Mouse (Mus musculus) olfactory bulb, adult 2 months (tissue): Measurements from ENCODE around the gene Mapkapk2. TPM values are rescaled to one million over a fixed set of nuclear protein-coding genes. Genes with fewer than 3 reads are reported as not detected.

ENCODE experiments used
- H3K27ac ChIP-seq: fragments of 200-500 bp; 2 replicates; pipeline ENCODE4 v1.5.1; 2012; ENCODE audit warnings: low read depth, low read length; ENCODE audit not compliant: insufficient read depth
- H3K4me1 ChIP-seq: fragments of 200-500 bp; 2 replicates; pipeline ENCODE4 v1.6.1; 2012; ENCODE audit warnings: low read length; ENCODE audit not compliant: control insufficient read depth, insufficient read depth
- H3K4me3 ChIP-seq: fragments of 200-500 bp; 2 replicates; pipeline ENCODE4 v1.5.1; 2012; ENCODE audit warnings: mild to moderate bottlenecking, low read depth, low read length, moderate library complexity; ENCODE audit not compliant: insufficient read depth
- CTCF ChIP-seq: fragments of 200-500 bp; IDR thresholded peaks from 2 replicates; pipeline ENCODE4 v1.5.1; 2012; ENCODE audit warnings: low read depth, mild to moderate bottlenecking, low read length, moderate library complexity; ENCODE audit not compliant: insufficient read depth
- POLR2A ChIP-seq: fragments of 200-500 bp; IDR thresholded peaks from 2 replicates; pipeline ENCODE4 v1.6.1; 2012; ENCODE audit warnings: mild to moderate bottlenecking, low read depth, low read length, moderate library complexity; ENCODE audit not compliant: insufficient read depth
- WGBS: fragments of 180-500 bp; shearing (Covaris S2); methylation state at CpG from one replicate; pipeline ENCODE4 v1.1.7; 2018; 5-methylcytosine and 5-hydroxymethylcytosine counted together
- polyA plus RNA-seq: library from polyadenylated mRNA; stranded (reverse); fragments of >200 nt; gene quantifications from 2 replicates; pipeline ENCODE4 v1.2.4, GENCODE M21; 2012; ENCODE audit warnings: low replicate concordance; ENCODE audit not compliant: missing spikeins, insufficient read depth, insufficient read length

The Mapkapk2 gene
- polyA plus RNA-seq, 1 experiment = not detected

DNA sequence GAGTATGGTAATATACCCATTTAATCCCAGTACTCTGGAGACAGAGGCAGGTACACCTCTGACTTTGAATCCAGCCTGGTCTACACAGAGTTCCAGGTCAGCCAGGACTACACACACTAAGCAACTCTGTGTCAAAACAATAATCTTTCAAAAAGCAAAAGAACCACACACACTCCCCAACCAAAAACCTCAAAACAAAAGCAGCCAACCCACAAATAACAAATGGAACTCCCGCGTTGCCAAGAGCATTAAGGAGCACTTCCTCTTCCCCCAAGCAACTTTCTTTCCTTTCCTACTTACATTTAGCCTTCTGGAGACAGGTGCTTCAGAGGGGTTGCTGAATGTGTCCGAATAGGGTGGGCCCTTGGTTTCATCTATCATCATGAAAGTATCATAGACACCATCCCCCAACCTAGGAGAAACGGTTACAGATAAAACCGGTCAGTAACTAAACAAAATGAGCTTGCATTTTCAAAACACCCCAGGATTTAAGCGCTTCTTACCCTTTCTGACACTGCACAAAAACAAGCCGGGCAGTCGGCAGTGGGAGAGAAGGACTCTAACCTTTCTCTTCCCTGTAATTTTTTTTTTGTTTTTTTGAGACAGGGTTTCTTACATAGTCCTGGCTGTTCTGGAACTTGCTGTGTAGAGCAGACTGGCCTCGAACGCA, 38.5 kb upstream of the Mapkapk2 start:
- no peak overlapping the region for H3K4me3 ChIP-seq
- H3K27ac ChIP-seq = no peak overlapping the region
- 69% methylated on average over 10 of the region's 10 CpGs for WGBS
- TF ChIP-seq POLR2A (no peak), CTCF (no peak)
- peaks cover 6% of the 10 kb centered on the region for H3K4me1 ChIP-seq

DNA sequence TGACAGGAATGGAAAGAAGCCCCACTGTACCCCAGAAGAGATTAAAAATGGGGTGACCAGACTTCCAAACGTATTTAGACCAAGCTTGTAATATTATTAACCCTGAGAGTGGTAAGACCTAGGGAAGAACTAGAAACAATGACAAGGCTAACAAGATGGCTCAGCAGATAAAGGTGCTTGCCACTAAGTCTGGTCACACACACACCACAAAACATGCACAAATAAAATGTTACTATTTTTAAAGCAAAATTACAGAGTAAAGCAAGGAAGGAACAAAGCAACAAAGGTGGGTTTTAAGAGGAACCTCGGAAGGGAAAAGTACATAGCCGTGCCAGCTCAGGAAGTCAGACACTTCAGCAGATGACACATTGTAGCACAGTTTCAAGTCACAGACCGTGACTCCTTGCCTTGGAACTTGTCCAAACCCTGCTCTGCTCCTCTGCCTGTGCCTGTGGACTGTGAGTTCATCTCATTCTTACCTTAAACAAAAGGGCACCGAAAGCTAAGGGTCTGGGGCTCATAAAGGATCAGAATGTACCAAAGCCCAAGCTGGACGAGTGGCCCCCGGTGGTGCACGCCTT, 37.4 kb upstream of the Mapkapk2 start:
- TF ChIP-seq POLR2A (no peak), CTCF (no peak)
- 33% methylated on average over 8 of the region's 8 CpGs for WGBS
- Histone ChIP-seq H3K4me1 (peaks cover 6% of the 10 kb centered on the region), H3K27ac (peak overlapping the region; percentile 52; the same call in 1 of the 2 replicates), H3K4me3 (no peak overlapping the region)

DNA sequence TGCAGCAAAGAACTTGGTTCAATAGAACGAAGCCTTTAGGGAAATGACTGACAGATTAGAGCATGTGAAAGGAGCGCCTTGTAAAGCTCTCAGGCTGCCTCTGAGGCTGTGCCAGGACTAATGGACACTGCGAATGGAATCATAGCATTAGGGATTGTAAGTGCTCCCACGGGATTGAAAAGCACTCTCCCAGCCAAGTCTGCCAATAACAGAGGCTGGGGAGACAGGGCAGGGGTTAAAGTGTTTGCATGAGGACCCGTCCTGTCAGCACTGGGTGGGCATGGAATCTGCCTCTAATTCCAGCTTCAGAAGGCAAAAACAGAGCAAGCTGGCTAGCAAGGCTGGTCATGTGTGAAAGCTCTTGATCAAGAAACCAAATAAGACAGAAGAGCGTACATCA, 36.6 kb upstream of the Mapkapk2 start:
- WGBS = 61% methylated on average over 6 of the region's 6 CpGs
- no peak for TF ChIP-seq POLR2A
- no peak for TF ChIP-seq CTCF
- peaks cover 6% of the 10 kb centered on the region for H3K4me1 ChIP-seq
- H3K4me3 ChIP-seq = no peak overlapping the region
- no peak overlapping the region for H3K27ac ChIP-seq

DNA sequence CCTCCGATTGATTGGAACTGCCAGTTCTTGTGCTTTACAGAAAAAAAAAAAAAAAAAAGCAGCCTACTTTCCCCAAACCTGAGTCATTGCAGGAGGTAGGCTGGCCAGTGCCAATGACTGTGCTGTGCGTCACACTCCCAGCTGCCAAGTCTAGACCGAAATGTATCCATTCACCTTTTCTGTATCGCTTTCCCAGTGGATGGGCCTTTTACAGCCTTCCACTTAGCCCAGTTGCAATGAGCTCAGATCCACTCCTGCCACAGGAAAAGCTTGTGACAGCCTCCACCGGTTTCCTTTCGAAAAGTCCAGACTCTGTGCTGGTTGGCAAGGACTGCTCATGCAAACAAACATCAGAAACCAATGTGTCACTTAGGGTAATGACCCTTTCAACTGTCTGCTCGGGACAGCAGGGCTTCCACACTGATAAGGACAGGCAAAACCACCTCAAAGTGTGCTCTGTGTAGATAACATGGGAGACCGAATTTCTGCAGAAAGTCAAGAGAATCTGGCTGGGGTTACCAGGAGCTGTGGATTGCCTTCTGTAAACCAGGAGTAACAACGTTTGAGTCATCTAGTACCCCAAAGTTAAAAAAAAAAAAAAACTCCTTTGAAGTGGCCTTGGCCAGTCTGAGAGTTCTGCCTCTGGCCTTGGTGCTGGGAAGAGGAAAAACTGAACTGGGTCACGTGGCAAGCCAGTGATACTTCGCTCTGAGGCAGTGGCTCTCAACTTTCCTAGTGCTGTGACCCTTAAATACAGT, 28.5 kb upstream of the Mapkapk2 start:
- 63% methylated on average over 11 of the region's 11 CpGs for WGBS
- no peak overlapping the region for H3K27ac ChIP-seq

DNA sequence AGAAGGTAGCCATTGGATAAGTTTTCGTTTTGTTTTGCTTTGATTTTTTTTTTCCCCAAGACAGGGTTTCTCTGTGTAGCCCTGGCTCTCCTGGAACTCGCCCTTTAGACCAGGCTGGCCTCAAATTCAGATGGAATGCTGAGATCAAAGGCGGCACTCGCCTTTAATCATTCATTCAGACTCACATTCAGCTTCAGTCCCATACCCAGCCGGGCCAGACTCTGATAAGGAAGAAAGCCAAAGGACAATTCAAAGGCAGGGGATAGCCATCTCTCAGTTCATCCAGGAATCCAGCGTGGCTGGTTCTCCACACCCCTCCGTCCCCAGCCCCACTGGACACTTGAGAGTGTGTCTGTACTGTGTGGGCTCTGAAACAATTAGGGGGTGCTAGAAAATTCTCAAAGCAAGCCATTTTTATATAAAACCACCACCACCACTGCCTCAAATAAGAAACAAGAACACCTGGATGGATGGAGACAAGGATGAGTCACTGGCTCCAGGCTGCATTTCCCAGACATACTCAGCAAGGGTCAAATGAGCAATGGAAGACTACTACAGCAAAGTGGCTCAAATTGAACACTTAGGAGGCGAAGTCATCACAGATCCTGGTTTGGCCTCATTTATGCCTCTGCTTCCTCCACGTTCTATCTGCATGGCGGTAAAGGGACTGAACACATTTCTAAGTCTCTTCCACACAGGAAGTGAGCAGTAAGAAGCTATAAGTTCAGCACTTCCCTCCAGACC, 26.1 kb upstream of the Mapkapk2 start:
- WGBS = 82% methylated on average over 10 of the region's 10 CpGs
- TF ChIP-seq CTCF (no peak), POLR2A (no peak)
- H3K4me3 ChIP-seq = no peak overlapping the region
- H3K27ac ChIP-seq = no peak overlapping the region
- H3K4me1 ChIP-seq = no peaks in the 10 kb centered on the region; the same call in 1 of the 2 replicates

More for the DNA sequence above, 28.5 kb upstream of the Mapkapk2 start:
- Histone ChIP-seq H3K4me1 (no peaks in the 10 kb centered on the region), H3K4me3 (no peak overlapping the region)
- TF ChIP-seq POLR2A (no peak), CTCF (no peak)

DNA sequence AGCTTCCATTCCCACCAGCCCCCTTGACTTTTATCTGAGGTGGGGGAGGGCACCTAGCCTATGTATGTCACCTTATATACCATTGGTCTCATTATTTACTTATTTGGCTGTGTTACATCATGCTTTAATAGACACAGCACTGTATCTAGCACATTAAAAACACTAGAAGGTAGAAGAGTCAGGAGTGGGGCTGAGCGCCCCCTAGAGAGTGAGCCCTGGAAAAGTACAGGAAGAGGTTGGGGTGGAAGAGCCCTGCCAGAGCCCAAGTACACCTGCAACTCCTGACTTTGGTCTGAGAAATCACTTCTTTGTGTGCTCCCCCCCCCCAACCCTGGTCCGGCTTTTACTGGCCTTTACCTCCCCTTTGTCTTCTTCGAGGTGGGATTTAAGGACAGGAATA, 24.4 kb upstream of the Mapkapk2 start:
- no peak for TF ChIP-seq POLR2A
- no peak for TF ChIP-seq CTCF
- no peak overlapping the region for H3K27ac ChIP-seq
- peaks cover under 1% of the 10 kb centered on the region for H3K4me1 ChIP-seq
- 63% methylated on average over 3 of the region's 3 CpGs for WGBS
- H3K4me3 ChIP-seq = no peak overlapping the region

DNA sequence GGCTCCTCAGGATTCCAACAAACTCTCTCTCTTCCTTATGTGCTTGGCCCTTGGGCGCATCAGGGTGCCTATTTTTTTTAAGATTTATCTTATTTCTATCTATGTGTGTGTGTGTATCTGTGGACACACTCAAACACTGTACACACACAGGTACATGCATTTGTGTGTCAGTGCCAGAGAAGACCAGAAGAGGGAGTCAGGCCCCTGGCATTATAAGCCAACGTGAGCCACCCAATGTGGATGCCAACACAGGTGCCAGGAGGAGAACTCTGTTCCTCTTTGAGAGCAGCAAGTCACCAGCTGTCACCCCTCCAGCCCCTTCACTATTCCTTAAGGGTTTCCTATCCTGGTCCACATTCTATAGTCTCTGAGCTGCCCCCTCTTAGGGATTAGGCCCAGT, 21.4 kb upstream of the Mapkapk2 start:
- H3K27ac ChIP-seq = no peak overlapping the region
- H3K4me3 ChIP-seq = no peak overlapping the region
- TF ChIP-seq POLR2A = no peak
- no peak for TF ChIP-seq CTCF
- 65% methylated on average over 2 of the region's 2 CpGs for WGBS
- H3K4me1 ChIP-seq = peaks cover 6% of the 10 kb centered on the region

DNA sequence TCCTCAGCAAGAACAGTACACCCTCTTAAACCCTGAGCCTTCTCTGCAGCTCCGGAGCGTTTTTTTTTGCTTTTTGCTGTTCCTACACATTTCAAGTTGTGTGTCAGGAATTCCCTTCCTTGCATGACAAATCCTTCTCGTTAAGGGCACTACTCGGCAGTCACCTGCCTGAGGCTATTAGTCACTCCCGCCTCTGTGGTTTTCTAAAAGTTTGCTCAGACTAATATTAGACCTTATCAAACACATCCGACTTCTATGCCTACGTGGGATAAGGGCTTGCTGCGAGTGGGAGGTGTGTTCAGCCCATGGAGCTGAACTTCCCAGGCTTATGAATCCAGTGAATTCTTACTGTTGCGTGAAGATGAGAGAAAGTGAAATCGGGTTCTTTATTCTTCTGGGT, 20.9 kb upstream of the Mapkapk2 start:
- Histone ChIP-seq H3K4me3 (no peak overlapping the region), H3K27ac (no peak overlapping the region), H3K4me1 (peaks cover 6% of the 10 kb centered on the region)
- 38% methylated on average over 10 of the region's 10 CpGs for WGBS
- TF ChIP-seq CTCF = no peak
- no peak for TF ChIP-seq POLR2A
